In genomic region chr11:119933142-119933541, GRCm38 (mm10) we compare ENCODE assay signal across 10 mouse cellular contexts. TPM values are rescaled to one million over a fixed set of nuclear protein-coding genes. Genes with fewer than 3 reads are reported as not detected.
A peak's percentile ranks its signal among the peaks of the same experiment; 100 is the strongest.
DNase-seq lines count a peak whose midpoint lies in the region; ATAC-seq and TF ChIP-seq lines count a peak whose summit lies in the region.
"Had no signal": no experiment of that assay in that cellular context is flagged by ENCODE, and none has a peak within 500 bp of the region (broad histone marks: within the 10 kb centered on the region; RNA-seq: fewer than 3 reads in every experiment).

No protein-coding gene starts in this region.

- no peak; the same call in 1 of the 2 replicates for ATAC-seq in hindbrain, postnatal 0 days
- no peak for ATAC-seq in hindbrain, embryonic 12.5 days (ENCODE audit: low FRiP score)
- ATAC-seq in limb, embryonic 15.5 days (ENCODE audit: insufficient number of reproducible peaks, low FRiP score, low TSS enrichment, low read depth) = peak; percentile 53; the same call in 1 of the 2 replicates
- ATAC-seq in megakaryocyte, adult 5-6 weeks (ENCODE audit: poor library complexity, severe bottlenecking) = no peak
- ATAC-seq: forebrain, embryonic 15.5 days had no signal

- H3K4me2 ChIP-seq in hindbrain, postnatal 0 days (ENCODE audit: low read depth, low read length) = no peak overlapping the region
- no peak overlapping the region for H3K4me2 ChIP-seq in hindbrain, embryonic 12.5 days (replicated peaks)
- no peak overlapping the region for H3K4me2 ChIP-seq in limb, embryonic 15.5 days
- H3K4me2 ChIP-seq: forebrain, embryonic 15.5 days had no signal

- H3K27ac ChIP-seq in hindbrain, postnatal 0 days = no peak overlapping the region
- H3K27ac ChIP-seq in hindbrain, embryonic 12.5 days = no peak overlapping the region
- H3K27ac ChIP-seq in limb, embryonic 15.5 days = peak overlapping the region; percentile 65
- H3K27ac ChIP-seq: forebrain, embryonic 15.5 days; kidney, postnatal 0 days had no signal

- peaks cover 5% of the 10 kb centered on the region for H3K4me1 ChIP-seq in hindbrain, postnatal 0 days (ENCODE audit: insufficient read depth, low read length)
- peaks cover 25% of the 10 kb centered on the region for H3K4me1 ChIP-seq in hindbrain, embryonic 12.5 days
- peaks cover 66% of the 10 kb centered on the region for H3K4me1 ChIP-seq in limb, embryonic 15.5 days

- TF ChIP-seq CTCF in hindbrain, postnatal 0 days (IDR thresholded peaks at IDR 0.05; ENCODE audit: low read depth) = no peak

- no peak overlapping the region for H3K9ac ChIP-seq in hindbrain, postnatal 0 days (replicated peaks; ENCODE audit: low read length)
- H3K9ac ChIP-seq in hindbrain, embryonic 12.5 days = no peak overlapping the region
- H3K9ac ChIP-seq in limb, embryonic 15.5 days = no peak overlapping the region
- H3K9ac ChIP-seq: forebrain, embryonic 15.5 days had no signal

- WGBS in hindbrain, postnatal 0 days = 49% methylated on average over 4 of the region's 4 CpGs
- 65% methylated on average over 4 of the region's 4 CpGs for WGBS in hindbrain, embryonic 12.5 days
- 41% methylated on average over 4 of the region's 4 CpGs for WGBS in limb, embryonic 15.5 days

- H3K4me3 ChIP-seq in hindbrain, postnatal 0 days (ENCODE audit: low read length) = no peak overlapping the region
- H3K4me3 ChIP-seq in hindbrain, embryonic 12.5 days = no peak overlapping the region
- H3K4me3 ChIP-seq in limb, embryonic 15.5 days = no peak overlapping the region
- H3K4me3 ChIP-seq: forebrain, embryonic 15.5 days had no signal

- H3K9me3 ChIP-seq in hindbrain, postnatal 0 days (ENCODE audit: low read length) = no peaks in the 10 kb centered on the region
- H3K9me3 ChIP-seq in hindbrain, embryonic 12.5 days (replicated peaks) = no peaks in the 10 kb centered on the region; the same call in 1 of the 2 replicates
- no peaks in the 10 kb centered on the region for H3K9me3 ChIP-seq in limb, embryonic 15.5 days
- H3K9me3 ChIP-seq: forebrain, embryonic 15.5 days had no signal

- no peaks in the 10 kb centered on the region for H3K27me3 ChIP-seq in hindbrain, postnatal 0 days (ENCODE audit: insufficient read depth, low read length)
- H3K27me3 ChIP-seq in hindbrain, embryonic 12.5 days = no peaks in the 10 kb centered on the region
- no peaks in the 10 kb centered on the region for H3K27me3 ChIP-seq in limb, embryonic 15.5 days
- H3K27me3 ChIP-seq: forebrain, embryonic 15.5 days had no signal

- no peaks in the 10 kb centered on the region for H3K36me3 ChIP-seq in hindbrain, postnatal 0 days (ENCODE audit: insufficient read depth, low read length)
- no peaks in the 10 kb centered on the region for H3K36me3 ChIP-seq in hindbrain, embryonic 12.5 days
- H3K36me3 ChIP-seq in limb, embryonic 15.5 days = no peaks in the 10 kb centered on the region
- H3K36me3 ChIP-seq: forebrain, embryonic 15.5 days; G1E had no signal

- DNase-seq in hindbrain, postnatal 0 days (ENCODE audit: low spot score) = peak; percentile 33
- peak; percentile 70 for DNase-seq in MN1 (ENCODE audit: low spot score)
- peak; percentile 100 for DNase-seq in fibroblast of lung, adult 2 months (ENCODE audit: low read depth)
- no peak for DNase-seq in thymus, adult 18-20 months

RNA-seq across cellular contexts. Expression of gene Baiap2, which starts 9.4 kb away (rescaled TPM):
- 45.9 and 62.4 TPM in 2 replicates for total RNA-seq in hindbrain, postnatal 0 days (2014; rRNA removed)
- 30.8 and 31.5 TPM in 2 replicates for polyA plus RNA-seq in hindbrain, postnatal 0 days (2015; fragmentation: Nextera tagmentation; extraction: Ambion mirVana)
- polyA plus RNA-seq in hindbrain, embryonic 12.5 days (2016; fragmentation: Nextera tagmentation; extraction: Ambion mirVana) = 10.6 TPM in 2 replicates
- 40.2 and 41.9 TPM in 2 replicates for polyA plus RNA-seq in limb, embryonic 15.5 days (2015; fragmentation: Nextera tagmentation; extraction: Ambion mirVana)
- 6.2 TPM in 2 replicates for total RNA-seq in megakaryocyte, adult 5-6 weeks (2015)
- total RNA-seq in megakaryocyte, adult 5-6 weeks (2017) = 6.2 and 6.9 TPM in 2 replicates

RNA-seq across cellular contexts. Expression of gene Chmp6, which starts 19.9 kb away (rescaled TPM):
- 102 and 117 TPM in 2 replicates for total RNA-seq in hindbrain, postnatal 0 days (2014; rRNA removed)
- polyA plus RNA-seq in hindbrain, postnatal 0 days (2015; fragmentation: Nextera tagmentation; extraction: Ambion mirVana) = 115 and 118 TPM in 2 replicates
- polyA plus RNA-seq in hindbrain, embryonic 12.5 days (2016; fragmentation: Nextera tagmentation; extraction: Ambion mirVana) = 91.7 and 99.3 TPM in 2 replicates
- 97.2 and 101 TPM in 2 replicates for polyA plus RNA-seq in limb, embryonic 15.5 days (2015; fragmentation: Nextera tagmentation; extraction: Ambion mirVana)
- 20.7 and 21.7 TPM in 2 replicates for total RNA-seq in megakaryocyte, adult 5-6 weeks (2015)
- 54.8 and 79.3 TPM in 2 replicates for total RNA-seq in megakaryocyte, adult 5-6 weeks (2017)

Comparison
In these comparisons a context has a peak if more than half of its experiments do, and no peak if none do; other contexts are left out.
1. DNase-seq: peak in hindbrain, postnatal 0 days (single experiment), MN1 (single experiment) and fibroblast of lung, adult 2 months (single experiment); none in thymus, adult 18-20 months (0 of 2).